Mouse (Mus musculus) limb, embryonic 10.5 days (tissue): ENCODE measurements at regions not wholly inside any gene's neighbourhood (a gene's known extent, or its start where the extent isn't known, plus 50 kb on each side); places are given as distances from the start of the nearest gene placed in this dataset.

ENCODE experiments used
- DNase-seq: peaks from one replicate; pipeline ENCODE4 v3.0.0-alpha.2; 2017; ENCODE audit warnings: low spot score
- H3K27ac ChIP-seq: fragments of 300-500 bp; sonication (generic); 2 replicates; pipeline ENCODE4 v1.5.1; 2016; ENCODE audit warnings: mild to moderate bottlenecking
- H3K27me3 ChIP-seq: fragments of 300-500 bp; sonication (generic); 2 replicates; pipeline ENCODE4 v1.6.1; 2016; ENCODE audit warnings: low read depth, mild to moderate bottlenecking; ENCODE audit not compliant: poor library complexity, severe bottlenecking
- H3K36me3 ChIP-seq: fragments of 300-500 bp; sonication (generic); 2 replicates; pipeline ENCODE4 v1.6.1; 2016; ENCODE audit warnings: mild to moderate bottlenecking, moderate library complexity
- H3K4me1 ChIP-seq: fragments of 300-500 bp; sonication (generic); 2 replicates; pipeline ENCODE4 v1.6.1; 2016
- H3K4me3 ChIP-seq: fragments of 300-500 bp; sonication (generic); 2 replicates; pipeline ENCODE4 v1.5.1; 2016; ENCODE audit warnings: mild to moderate bottlenecking, moderate library complexity
- H3K9me3 ChIP-seq: fragments of 300-500 bp; sonication (generic); replicated peaks from 2 replicates; pipeline ENCODE4 v1.6.1; 2016; ENCODE audit warnings: mild to moderate bottlenecking
- WGBS: fragments of 180-500 bp; shearing (Covaris S2); methylation state at CpG from one replicate; pipeline ENCODE4 v1.1.7; 2016; 5-methylcytosine and 5-hydroxymethylcytosine counted together

- Histone ChIP-seq H3K4me1 (no peaks in the 10 kb centered on the region), H3K9me3 (no peaks in the 10 kb centered on the region), H3K27ac (no peak overlapping the region), H3K36me3 (no peaks in the 10 kb centered on the region), H3K4me3 (no peak overlapping the region), H3K27me3 (no peaks in the 10 kb centered on the region)
- DNase-seq: no peak
- WGBS: 78% methylated on average over 4 of the region's 4 CpGs
Measured at GRCm38 (mm10) chr7:53482150-53482837, 1353.0 kb upstream of the Luzp2 start.

GRCm38 (mm10) chr7:53486126-53486525, 1349.2 kb upstream of the Luzp2 start:
- no peaks in the 10 kb centered on the region for H3K9me3 ChIP-seq
- H3K36me3 ChIP-seq: no peaks in the 10 kb centered on the region
- H3K4me3 ChIP-seq: no peak overlapping the region
- no peaks in the 10 kb centered on the region for H3K27me3 ChIP-seq
- WGBS: 60% methylated on average over 3 of the region's 3 CpGs
- DNase-seq: peak; percentile 37
- no peak overlapping the region for H3K27ac ChIP-seq
- H3K4me1 ChIP-seq: 0 out of 2 replicates have a peak, but pooled peaks cover 2% of the 10 kb centered on the region

- Histone ChIP-seq H3K27me3 (no peaks in the 10 kb centered on the region), H3K9me3 (no peaks in the 10 kb centered on the region), H3K4me3 (no peak overlapping the region), H3K27ac (no peak overlapping the region), H3K4me1 (no peaks in the 10 kb centered on the region), H3K36me3 (no peaks in the 10 kb centered on the region)
- no peak for DNase-seq
- 83% methylated on average over 3 of the region's 3 CpGs for WGBS
Measured at GRCm38 (mm10) chr7:53522195-53522917, 1312.9 kb upstream of the Luzp2 start.
